Mouse (Mus musculus) erythroid progenitor cell, adult 5-6 weeks (primary cell): ENCODE data around the gene Gm45521. TPM values are rescaled to one million over a fixed set of nuclear protein-coding genes. Genes with fewer than 3 reads are reported as not detected.

Source experiments
- ATAC-seq: replicated peaks from 2 replicates; pipeline ENCODE4 v1.8.0; 2016; ENCODE audit warnings: moderate number of reproducible peaks, mild to moderate bottlenecking, moderate TSS enrichment, inconsistent platforms; ENCODE audit not compliant: poor library complexity, low FRiP score, severe bottlenecking
- total RNA-seq, 2 experiments: library from RNA; stranded (forward) in 1 of 2; stranded (reverse) in 1 of 2; fragments of 150-400 nt in 1 of 2; fragments of 186-747, 209-891 nt in 1 of 2; gene quantifications; 2 replicates each; pipeline versions ENCODE4 v1.2.3 to v1.2.4; 2015 to 2017; ENCODE audit warnings: low replicate concordance in 2 of 2

Gene Gm45521
- total RNA-seq (2015; ENCODE audit: low replicate concordance) (not detected in 2 replicates), total RNA-seq (2017; ENCODE audit: low replicate concordance) (not detected in 2 replicates)

DNA sequence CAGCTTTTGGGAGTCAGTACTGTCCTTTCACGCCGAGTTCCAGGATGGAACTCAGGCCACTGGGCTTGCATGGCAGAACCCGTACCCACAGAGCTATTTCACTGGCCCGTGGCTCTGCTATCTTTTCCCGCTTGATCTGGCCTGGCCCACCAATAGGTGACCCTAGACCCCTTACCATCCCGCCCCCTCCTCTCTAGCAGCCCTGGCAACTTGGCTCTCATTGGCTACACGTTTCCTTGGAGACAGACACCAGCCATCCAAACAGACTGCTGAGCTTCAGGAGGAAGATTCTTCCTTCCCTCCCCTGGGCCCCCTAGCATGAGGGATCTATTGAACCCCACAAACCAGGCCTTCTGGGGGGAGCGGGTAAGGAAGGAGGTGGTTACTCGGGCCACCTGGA lies at the start of gene Gm45521:
Gm45521 (plus strand) TSS at position 240 of the 400 bp plus-strand sequence.
- ATAC-seq, result no peak

DNA sequence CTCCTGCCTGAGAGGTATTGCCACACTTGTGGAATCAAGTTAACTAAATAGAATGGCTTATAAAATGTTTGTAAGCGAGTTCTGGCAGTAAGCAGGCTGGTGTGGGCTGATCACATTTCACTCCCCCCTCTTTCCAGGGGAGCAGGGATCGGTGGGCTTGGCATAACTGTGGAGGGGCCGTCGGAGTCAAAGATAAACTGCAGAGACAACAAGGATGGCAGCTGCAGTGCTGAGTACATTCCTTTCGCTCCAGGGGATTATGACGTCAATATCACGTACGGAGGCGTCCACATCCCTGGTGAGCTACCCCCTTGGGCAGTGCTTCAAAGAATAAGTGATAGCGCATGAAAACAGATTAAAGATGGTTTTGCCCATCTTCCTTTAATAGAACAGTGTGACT lies 47.6 kb upstream of the Gm45521 start:
- ATAC-seq, result no peak

DNA sequence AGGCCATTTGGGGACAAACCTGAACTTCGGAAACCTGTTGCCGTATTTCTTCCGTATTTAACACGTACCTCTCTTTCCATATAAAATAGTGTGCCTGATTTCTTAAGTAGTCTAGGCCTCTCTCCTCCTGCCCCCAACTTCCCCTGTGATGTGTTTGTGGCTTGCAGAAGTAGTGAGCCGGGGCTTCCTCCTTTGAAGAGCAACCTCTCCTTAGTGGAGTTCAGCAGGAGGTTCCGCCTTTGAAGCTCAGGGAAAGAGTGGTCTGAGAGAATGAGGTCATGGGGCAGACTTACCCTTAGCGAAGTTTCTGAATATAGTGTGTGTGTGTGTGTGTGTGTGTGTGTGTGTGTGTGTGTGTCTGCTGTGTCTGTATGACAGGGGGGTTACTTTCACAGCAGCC lies 43.2 kb upstream of the Gm45521 start:
- ATAC-seq, result no peak

DNA sequence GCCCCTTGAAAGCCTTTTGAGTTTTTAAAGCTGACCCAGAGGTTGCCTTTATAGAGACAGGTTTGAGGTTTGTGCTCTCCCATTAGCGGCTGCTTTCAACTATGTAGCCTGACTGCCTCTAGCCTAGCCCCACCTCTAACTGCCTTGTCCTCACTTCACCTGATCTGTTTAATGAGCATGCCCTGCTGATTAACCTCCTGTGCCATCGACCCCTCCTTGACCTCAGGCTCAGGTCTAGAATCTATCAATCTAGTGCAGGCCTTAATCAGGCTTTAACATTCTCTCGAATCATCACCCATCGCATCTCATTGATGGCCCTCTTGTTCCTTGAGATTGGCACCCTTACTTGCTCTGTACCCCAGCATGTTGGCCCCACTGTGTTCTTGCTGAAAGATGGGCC lies 42.6 kb upstream of the Gm45521 start:
- no peak for ATAC-seq

DNA sequence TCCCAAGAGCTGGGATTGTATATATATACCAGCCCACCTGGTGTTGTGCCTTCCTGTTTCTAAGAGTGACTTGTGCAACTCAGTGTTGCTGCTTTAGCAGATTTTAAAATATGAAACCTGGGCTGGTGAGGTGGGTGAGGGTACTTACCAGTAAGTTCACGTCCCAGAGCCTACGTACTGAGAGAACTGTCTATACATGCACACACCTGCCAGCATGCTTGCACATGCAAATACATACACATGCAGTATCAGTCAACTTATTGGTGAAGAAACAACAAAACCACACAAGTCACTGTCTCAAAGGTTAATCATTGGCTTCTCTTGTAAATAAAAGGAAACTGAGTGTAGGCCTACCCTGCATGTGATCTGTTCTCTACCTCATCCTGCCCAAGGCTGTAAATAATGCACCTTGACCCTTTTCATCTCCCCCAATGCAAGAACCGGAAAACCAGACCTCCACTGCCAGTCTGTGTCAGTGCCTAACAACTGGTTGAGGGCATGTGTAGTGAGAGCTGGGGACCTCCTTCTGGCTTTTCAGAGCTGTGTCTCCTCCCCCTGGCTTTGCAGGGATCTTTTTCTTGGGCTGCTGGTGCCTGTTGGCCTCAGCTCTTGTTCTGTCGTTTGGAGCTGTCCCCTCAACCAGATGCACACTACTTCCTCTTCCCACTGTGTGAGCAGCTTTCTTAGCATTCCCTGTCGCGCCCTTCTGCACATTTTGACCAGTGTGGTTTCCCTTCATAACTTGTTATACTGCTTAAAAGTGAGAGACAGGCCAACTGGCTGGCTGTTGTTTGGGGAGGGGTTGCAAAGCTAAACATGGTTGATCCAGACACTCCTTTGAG lies 38.7 kb upstream of the Gm45521 start:
- no peak for ATAC-seq

DNA sequence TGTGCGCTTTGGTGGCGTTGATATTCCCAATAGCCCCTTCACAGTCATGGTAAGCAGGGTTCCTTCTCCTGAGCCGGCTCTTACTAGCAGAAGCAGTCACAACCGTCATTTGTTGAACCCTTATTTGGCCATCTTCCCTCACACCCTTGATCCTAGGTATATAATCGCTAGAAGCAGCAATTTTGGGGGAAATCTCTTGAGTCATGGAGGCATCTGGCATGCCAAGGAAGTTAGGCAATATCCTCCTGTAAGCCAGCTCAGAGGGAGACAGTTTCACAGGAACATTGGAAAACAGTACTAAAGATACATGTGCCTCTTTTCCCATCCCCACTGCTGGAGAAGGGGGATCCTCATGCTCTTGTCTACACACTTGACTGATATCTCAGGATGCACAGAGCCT lies 37.8 kb upstream of the Gm45521 start:
- no peak for ATAC-seq

DNA sequence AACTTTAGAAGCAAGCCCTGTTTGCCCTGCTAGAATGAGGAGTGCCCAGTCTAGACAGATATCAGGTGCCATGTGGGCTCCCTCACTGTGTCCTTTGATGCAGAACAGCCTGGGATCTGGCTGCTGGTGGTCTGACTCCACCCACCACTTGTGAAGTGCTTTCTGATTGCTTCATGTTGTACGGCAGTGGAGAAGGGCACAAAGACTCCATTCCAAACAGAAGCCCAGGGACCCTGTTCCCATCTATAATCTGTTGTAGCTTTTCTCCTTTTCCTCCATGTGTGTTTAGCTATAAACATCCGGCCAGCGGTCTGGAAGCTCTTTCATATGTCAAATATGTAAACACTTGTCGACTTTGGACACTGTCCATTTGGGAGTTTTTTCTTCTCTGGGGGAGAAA lies 37.2 kb upstream of the Gm45521 start:
- ATAC-seq, result no peak

DNA sequence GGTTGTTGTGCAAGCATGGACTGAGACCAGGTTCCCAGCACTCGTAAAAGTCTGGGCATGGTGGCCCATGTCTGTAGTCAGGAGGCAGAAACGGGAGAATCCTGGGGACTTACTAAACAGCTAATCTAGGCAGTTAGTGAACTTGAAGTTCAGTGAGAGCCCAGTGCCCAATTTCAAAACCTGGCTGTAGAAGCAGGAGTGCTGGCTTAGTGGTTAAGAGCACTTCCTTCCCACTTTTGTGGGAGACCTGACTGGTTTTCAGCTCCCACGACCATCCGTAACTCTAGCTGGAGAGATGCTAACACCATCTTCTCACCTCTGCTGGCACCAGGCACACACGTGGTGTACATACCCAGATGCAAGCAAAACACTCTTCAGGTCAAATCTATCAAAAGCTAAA lies 35.6 kb upstream of the Gm45521 start:
- no peak for ATAC-seq

DNA sequence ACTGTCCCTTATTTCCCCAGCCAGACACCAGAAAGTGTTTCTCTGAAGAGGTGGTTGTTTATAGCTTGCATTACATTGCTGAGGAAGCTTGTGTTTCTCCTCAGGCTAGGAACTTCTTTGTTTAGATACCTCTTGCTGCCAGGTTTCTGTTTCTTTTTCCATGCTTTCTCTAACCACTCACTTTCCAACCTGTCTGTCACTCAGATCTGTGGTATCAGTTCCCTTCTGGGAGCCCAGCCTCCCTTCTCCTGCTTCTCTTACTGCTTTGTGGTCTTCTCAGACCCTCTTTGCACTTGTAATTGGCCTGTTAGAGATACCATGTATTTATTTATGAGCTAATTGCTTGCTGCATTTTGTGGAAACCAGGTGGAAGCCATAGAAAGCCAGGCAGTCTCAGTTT lies 33.5 kb upstream of the Gm45521 start:
- ATAC-seq, result no peak

DNA sequence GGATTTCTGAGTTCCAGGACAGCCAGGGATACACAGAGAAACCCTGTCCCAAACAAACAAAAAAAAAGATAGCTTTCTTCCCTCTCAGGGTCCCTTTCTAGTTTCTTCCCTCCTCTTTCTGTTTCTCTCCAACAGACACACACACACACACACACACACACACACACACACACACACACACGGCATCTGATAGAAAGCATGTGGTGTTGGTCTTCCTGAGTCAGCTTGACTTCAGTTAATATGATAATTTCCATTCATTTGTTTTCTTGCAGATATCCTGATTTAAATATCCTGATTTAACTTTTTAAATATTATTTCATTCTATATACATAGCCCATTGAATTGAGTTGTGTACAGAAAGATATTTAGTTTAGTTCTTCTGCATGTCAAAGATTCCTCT lies 28.7 kb upstream of the Gm45521 start:
- ATAC-seq, result no peak

DNA sequence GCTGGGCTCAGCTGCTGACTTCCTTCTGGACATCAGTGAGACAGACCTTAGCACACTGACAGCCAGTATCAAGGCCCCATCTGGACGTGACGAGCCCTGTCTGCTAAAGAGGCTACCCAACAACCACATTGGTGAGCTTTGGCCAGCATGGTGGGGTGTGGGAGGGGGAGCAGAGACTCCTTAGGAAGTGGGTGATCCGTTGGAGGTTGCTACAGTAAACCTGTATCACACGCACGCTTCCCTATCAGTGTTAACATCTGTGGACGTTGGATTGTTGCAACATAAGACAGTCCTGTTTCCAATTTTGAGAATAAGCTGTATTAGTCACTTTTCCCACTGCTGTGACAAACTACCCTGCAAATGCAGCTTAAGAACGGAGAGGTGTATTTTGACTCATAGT lies 28.1 kb upstream of the Gm45521 start:
- ATAC-seq, result no peak

DNA sequence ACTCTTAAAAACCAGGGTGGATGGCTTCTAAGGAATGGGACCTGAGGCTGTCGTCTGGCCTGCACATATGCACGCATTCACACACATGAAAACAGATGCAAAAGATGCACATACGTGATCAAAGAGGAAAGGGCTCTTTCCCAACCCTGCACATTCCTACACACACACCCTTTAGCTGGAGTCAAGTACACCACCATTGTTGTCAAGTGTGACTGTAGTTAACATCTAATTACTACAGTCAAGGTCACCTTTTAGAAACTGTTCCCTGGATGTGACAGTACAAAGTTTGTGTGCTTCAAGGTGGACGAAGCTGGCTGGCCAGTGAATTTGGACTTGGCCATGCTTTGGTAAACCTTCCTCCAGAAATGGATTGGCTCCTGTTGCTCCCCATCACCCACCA lies 24.9 kb upstream of the Gm45521 start:
- no peak for ATAC-seq

DNA sequence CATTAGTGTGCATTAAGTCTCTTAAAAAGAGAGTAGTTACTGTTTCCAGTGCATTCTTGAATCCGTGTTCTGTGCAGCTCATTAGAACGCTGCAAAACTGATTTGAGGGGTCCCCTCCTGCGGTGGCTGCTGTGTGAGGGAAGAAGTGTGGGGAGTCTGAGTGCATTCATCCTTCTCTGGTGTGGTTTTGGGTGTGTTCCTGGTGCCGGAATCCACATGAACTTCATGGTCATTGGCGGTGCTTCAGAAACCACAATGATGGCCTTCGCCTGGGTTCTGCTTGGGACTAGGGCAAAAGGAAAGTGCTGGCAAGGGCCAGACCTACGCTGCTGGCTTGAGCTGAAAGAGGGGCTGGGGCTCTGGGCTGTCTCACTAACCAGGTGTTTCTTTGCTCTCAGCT lies 22.9 kb upstream of the Gm45521 start:
- ATAC-seq, result no peak

DNA sequence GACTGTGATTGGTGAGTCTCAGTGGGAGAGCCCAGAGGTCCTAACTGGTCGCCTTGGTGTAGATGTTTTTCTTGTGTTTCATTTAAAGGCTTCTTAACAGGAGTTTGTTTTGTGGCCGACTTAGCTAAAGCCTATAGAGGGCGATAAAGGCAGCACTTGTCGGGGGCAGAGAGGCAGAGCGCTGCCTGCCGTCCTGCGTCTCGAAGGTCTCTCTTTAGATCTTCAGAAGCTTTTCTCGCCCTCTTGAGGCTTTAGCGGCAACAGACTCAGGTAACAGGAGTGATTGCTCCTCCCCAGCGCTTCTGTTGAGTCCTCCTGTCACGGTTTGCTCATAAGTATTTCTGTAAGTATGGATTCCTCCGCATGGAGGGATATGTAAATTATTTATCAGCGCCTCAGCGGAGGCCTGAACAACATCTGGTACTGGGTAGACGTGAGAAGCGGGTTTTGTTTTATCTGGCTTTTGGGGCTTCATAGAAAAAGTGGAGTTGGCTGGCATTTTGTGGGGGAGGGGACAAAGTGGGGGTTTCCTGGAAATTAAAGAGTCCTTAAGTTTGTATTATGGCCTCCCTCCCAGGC lies 19.9 kb upstream of the Gm45521 start:
- no peak for ATAC-seq

DNA sequence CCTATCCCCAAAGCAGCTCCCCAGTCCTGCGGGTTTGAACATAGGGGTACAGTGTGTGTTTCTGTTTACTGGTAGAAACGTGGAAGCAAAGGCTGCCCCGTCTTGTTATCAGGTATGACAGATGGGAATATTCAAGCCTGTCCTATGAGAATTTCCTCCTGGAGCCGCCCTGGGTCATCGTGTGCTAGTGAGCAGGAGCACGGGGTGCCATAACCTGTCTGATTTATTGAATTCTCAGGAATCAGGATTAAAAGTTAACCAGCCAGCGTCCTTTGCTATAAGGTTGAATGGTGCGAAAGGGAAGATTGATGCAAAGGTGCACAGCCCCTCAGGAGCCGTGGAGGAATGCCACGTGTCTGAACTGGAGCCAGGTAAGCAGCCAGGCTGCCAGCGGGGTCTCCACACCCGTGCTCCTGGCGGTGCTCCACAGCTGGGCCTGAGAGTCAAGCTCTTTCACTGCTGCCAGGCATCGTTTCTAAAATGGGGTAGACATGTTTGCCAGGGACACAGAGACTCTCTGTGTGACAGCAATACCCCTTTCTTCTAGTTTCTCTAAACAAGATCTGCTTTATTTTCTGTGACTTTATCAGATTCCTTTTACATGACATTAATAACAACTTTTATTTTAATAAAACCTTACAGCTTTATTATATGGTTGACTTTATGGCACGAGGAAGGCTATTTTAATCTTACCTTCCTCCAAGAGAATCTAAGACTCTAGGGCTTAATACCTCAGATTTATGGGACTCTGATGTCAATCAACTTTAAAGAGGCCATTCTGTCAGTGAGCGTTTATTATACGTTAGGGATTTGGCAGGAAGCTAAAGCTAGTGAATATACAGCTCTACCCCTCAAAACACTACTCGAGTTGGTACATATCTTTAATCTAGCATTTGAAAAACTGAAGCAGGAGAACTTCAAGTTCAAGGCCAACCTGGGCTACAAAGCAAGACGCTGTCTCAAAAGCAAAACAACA lies 18.0 kb upstream of the Gm45521 start:
- ATAC-seq, result no peak

DNA sequence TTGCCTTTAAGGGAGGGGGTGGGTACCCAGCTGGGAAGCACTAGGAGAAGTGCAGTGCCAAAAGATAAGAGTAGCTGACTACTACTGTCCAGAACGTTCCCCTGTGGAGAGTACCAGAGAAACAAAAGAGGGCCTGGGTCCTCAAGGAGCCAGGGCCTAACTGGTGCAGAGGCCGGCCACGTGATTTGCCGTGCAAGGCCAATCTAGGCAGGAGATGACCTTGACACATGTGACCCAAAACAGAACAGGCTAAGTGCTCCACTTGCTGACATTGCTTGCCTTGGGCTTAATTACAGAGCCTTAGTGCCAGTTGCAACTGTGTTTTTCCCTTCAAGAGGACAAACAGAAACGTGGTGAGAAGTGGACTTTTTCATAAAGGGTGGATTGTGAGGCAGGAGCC lies 15.7 kb upstream of the Gm45521 start:
- no peak for ATAC-seq

DNA sequence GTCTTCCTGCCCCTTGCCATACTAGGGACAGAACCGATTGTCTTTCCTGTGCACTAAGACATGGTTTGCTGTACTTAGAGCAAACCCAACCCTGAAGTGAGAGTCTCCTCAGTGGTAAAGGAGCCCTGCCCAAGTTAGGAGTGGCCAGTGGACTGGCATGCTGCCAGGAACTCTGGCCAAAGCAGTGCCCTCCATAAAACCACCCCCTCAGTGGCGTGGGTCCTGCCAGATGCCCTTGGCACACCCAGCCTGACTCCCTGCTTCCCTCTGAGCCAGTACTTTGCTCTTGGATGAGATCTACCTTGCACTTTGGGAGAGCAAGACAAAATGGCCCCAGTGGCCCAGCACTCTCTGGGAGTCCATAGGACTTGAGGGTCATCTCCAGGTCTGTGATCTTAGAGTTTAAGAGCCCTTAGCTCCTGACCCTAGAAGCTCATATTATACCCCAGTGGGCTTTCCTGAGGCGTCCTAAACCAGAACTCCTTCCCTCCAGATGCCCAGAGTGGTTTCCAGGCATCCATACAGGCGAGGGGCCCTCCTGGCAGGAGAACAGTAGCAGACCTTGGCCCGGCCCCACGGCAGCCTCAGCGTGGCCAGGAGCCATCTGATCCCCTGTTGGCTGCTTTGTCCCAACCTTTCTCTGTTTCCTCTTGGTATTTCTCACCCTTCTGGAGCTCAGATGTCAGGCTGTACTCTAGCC lies 13.8 kb upstream of the Gm45521 start:
- ATAC-seq, result no peak

DNA sequence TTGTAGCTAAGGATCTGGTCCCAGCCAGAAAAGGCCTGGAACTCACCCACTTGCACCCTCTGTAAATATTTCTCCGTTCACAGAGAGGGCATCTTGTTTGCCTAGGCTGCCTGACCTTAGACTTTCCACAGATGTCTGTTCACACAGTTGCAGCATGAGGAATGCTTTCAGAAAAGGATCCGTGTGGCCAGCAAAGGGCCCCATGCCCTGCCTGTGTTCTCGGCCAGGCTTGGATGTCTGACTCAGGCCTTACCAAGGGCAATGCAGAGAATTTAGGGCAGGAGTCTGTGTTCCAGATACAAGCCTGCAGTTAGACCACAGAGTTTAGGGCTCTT lies 13.3 kb upstream of the Gm45521 start:
- no peak for ATAC-seq

DNA sequence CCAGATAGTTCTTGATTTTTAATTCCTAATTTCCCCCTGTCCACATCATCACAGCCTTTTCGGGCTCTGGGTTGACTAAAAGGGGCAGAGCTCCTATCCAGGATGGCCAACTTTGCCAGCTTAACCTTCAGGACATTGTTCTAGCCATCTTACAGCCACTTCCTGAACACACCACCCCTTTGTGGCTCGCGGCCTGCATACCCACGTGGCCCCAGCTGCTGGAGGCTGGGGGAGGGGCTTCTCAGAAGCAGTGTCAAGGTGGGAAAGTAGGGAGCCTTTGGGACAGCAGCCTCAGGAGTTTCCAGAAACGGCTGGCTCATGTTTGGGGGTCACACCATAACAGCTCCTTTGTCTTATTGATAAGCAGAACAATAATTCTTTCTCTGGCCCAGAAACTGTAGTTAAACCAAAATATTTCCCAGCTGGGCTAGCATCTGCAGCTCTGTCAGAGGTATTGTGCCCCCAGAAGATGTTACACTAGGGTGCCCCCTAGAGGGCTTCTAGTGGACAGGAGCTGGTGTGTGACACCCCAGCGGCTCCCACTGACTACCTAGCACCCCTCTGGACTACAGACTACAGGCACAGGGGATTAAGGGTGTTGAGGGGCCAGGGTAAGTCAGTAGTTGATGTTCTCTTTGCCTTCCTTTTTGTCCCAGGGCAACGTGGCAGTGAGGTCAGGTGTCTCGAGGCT lies 12.6 kb upstream of the Gm45521 start:
- ATAC-seq, result no peak
